Mouse (Mus musculus): Measurements from ENCODE around the gene Madd.

GRCm38 (mm10) chr2:91157002-91157752, 26.5 kb downstream of the Madd start:
- TF ChIP-seq CTCF (IDR thresholded peaks at IDR 0.05; ENCODE audit: low read depth, low read length) (no peak), POLR2A (IDR thresholded peaks at IDR 0.05; ENCODE audit: borderline replicate concordance, low read depth, low read length) (no peak)

All from bone marrow macrophage, adult 2 months (primary cell).